Mouse (Mus musculus): ENCODE measurements around the gene Mrtfb. TPM values are rescaled to one million over a fixed set of nuclear protein-coding genes. Genes with fewer than 3 reads are reported as not detected.

Mrtfb gene
- polyA plus RNA-seq, 1 experiment from 2014 or later: 12.3 TPM

- Histone ChIP-seq H3K9me3 (no peaks in the 10 kb centered on the region), H3K27ac (replicated peaks) (peak overlapping the region; percentile 83), H3K4me1 (replicated peaks) (peaks cover 38% of the 10 kb centered on the region), H3K4me3 (peak overlapping the region; percentile 32), H3K27me3 (no peaks in the 10 kb centered on the region), H3K36me3 (no peaks in the 10 kb centered on the region), H3K9ac (peak overlapping the region; percentile 5; the same call in 1 of the 2 replicates), H3K4me2 (peak overlapping the region; percentile 55)
- WGBS: 53% methylated on average over 9 of the region's 9 CpGs
- ATAC-seq (ENCODE audit: low FRiP score, low read depth): peak; percentile 35; the same call in 1 of the 2 replicates
These were observed 103.2 kb downstream of the Mrtfb start for GRCm38 (mm10) chr16:13359405-13359858.

DNA sequence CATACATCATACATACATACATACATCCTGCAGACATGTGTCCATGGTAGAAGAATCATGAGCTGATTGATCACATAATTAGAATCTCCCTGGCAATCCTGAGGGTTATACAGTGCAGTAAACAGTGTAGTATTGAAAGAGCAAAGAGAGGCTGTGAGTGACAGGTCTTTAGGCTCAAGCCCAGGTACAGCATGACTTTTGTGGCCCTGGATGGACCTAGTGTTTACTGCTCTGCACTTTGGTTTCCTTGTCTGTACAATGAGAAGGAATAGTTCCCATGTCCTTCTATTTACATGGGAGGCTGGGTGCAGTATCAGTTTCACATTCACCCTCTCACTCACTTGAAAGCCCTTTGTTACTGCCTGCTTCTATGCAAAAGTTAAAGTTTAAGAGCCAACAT lies 103.9 kb downstream of the Mrtfb start:
- H3K36me3 ChIP-seq: no peaks in the 10 kb centered on the region
- 0 out of 2 replicates have a peak overlapping the region, but pooled peaks have one; percentile 22 for H3K9ac ChIP-seq
- no peak overlapping the region for H3K27ac ChIP-seq (replicated peaks)
- no peaks in the 10 kb centered on the region for H3K9me3 ChIP-seq
- no peaks in the 10 kb centered on the region for H3K27me3 ChIP-seq
- no peak for ATAC-seq (ENCODE audit: low FRiP score, low read depth)
- no peak overlapping the region for H3K4me3 ChIP-seq
- H3K4me1 ChIP-seq (replicated peaks): peaks cover 38% of the 10 kb centered on the region
- H3K4me2 ChIP-seq: peak overlapping the region; percentile 55

- ATAC-seq (ENCODE audit: low FRiP score, low read depth): no peak
- no peak overlapping the region for H3K4me2 ChIP-seq
- no peaks in the 10 kb centered on the region for H3K36me3 ChIP-seq
- no peak overlapping the region for H3K9ac ChIP-seq
- no peaks in the 10 kb centered on the region for H3K27me3 ChIP-seq
- WGBS: 93% methylated on average over 5 of the region's 5 CpGs
- no peaks in the 10 kb centered on the region for H3K9me3 ChIP-seq
- H3K4me1 ChIP-seq (replicated peaks): peaks cover 38% of the 10 kb centered on the region
- no peak overlapping the region for H3K27ac ChIP-seq (replicated peaks)
- H3K4me3 ChIP-seq: no peak overlapping the region
These were observed 104.6 kb downstream of the Mrtfb start for GRCm38 (mm10) chr16:13360835-13361234.

GRCm38 (mm10) chr16:13363141-13363540 lies 106.9 kb downstream of the Mrtfb start:
- ATAC-seq (ENCODE audit: low FRiP score, low read depth): no peak
- peaks cover 39% of the 10 kb centered on the region for H3K4me1 ChIP-seq (replicated peaks)
- H3K9me3 ChIP-seq: no peaks in the 10 kb centered on the region
- no peak overlapping the region for H3K9ac ChIP-seq
- H3K4me2 ChIP-seq: no peak overlapping the region
- H3K27ac ChIP-seq (replicated peaks): no peak overlapping the region
- 72% methylated on average over 5 of the region's 5 CpGs for WGBS
- H3K27me3 ChIP-seq: no peaks in the 10 kb centered on the region
- no peak overlapping the region for H3K4me3 ChIP-seq
- no peaks in the 10 kb centered on the region for H3K36me3 ChIP-seq

GRCm38 (mm10) chr16:13364145-13364544 lies 107.9 kb downstream of the Mrtfb start:
- H3K9ac ChIP-seq: no peak overlapping the region
- peaks cover 29% of the 10 kb centered on the region for H3K4me1 ChIP-seq (replicated peaks)
- 70% methylated on average over 3 of the region's 3 CpGs for WGBS
- no peaks in the 10 kb centered on the region for H3K9me3 ChIP-seq
- H3K4me2 ChIP-seq: no peak overlapping the region
- no peaks in the 10 kb centered on the region for H3K27me3 ChIP-seq
- no peak for ATAC-seq (ENCODE audit: low FRiP score, low read depth)
- H3K36me3 ChIP-seq: no peaks in the 10 kb centered on the region
- H3K27ac ChIP-seq (replicated peaks): no peak overlapping the region
- no peak overlapping the region for H3K4me3 ChIP-seq

- Histone ChIP-seq H3K4me2 (no peak overlapping the region), H3K9ac (no peak overlapping the region), H3K4me1 (replicated peaks) (peaks cover 17% of the 10 kb centered on the region), H3K36me3 (no peaks in the 10 kb centered on the region), H3K9me3 (no peaks in the 10 kb centered on the region), H3K27me3 (no peaks in the 10 kb centered on the region), H3K4me3 (no peak overlapping the region), H3K27ac (replicated peaks) (peak overlapping the region; percentile 44)
- no peak for ATAC-seq (ENCODE audit: low FRiP score, low read depth)
- WGBS: 61% methylated on average over 1 of the region's 1 CpGs
These were observed 110.0 kb downstream of the Mrtfb start for GRCm38 (mm10) chr16:13366256-13366655.

- H3K27ac ChIP-seq (replicated peaks): peak overlapping the region; percentile 44
- H3K4me1 ChIP-seq (replicated peaks): peaks cover 22% of the 10 kb centered on the region
- peak; percentile 75 for ATAC-seq (ENCODE audit: low FRiP score, low read depth)
- no peak overlapping the region for H3K4me2 ChIP-seq
- H3K36me3 ChIP-seq: no peaks in the 10 kb centered on the region
- WGBS: 13% methylated on average over 4 of the region's 4 CpGs
- no peak overlapping the region for H3K9ac ChIP-seq
- H3K9me3 ChIP-seq: no peaks in the 10 kb centered on the region
- H3K27me3 ChIP-seq: no peaks in the 10 kb centered on the region
- H3K4me3 ChIP-seq: no peak overlapping the region
These were observed 110.7 kb downstream of the Mrtfb start for GRCm38 (mm10) chr16:13366802-13367465.

GRCm38 (mm10) chr16:13367466-13367856 lies 111.2 kb downstream of the Mrtfb start:
- ATAC-seq (ENCODE audit: low FRiP score, low read depth): no peak
- Histone ChIP-seq H3K4me2 (no peak overlapping the region), H3K9ac (no peak overlapping the region), H3K9me3 (no peaks in the 10 kb centered on the region), H3K4me1 (replicated peaks) (peaks cover 24% of the 10 kb centered on the region), H3K27ac (replicated peaks) (peak overlapping the region; percentile 44), H3K36me3 (no peaks in the 10 kb centered on the region), H3K27me3 (no peaks in the 10 kb centered on the region), H3K4me3 (no peak overlapping the region)
- 58% methylated on average over 2 of the region's 2 CpGs for WGBS

DNA sequence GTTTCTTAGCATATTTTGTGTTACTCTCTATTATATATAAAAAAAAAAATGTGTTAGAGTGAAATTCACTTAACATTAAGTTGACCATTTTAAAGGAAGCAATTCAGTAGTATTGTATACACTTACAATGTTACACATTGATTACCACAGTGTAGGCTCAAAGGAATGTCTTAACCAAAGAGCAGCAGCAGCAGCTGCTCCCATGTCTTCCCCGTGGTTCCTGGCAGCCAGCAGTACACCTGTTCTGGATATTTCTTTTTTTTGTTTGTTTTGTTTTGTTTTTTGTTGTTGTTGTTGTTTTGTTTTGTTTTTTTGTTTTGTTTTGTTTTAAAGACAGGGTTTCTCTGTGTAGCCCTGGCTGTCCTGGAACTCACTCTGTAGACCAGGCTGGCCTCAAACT lies 112.4 kb downstream of the Mrtfb start:
- no peak overlapping the region for H3K9ac ChIP-seq
- H3K4me2 ChIP-seq: no peak overlapping the region
- H3K27me3 ChIP-seq: no peaks in the 10 kb centered on the region
- ATAC-seq (ENCODE audit: low FRiP score, low read depth): no peak
- H3K9me3 ChIP-seq: no peaks in the 10 kb centered on the region
- H3K27ac ChIP-seq (replicated peaks): no peak overlapping the region
- H3K4me1 ChIP-seq (replicated peaks): peaks cover 24% of the 10 kb centered on the region
- no peak overlapping the region for H3K4me3 ChIP-seq
- 73% methylated on average over 1 of the region's 1 CpGs for WGBS
- no peaks in the 10 kb centered on the region for H3K36me3 ChIP-seq

- peak; percentile 67; the same call in 1 of the 2 replicates for ATAC-seq (ENCODE audit: low FRiP score, low read depth)
- H3K4me3 ChIP-seq: no peak overlapping the region
- peak overlapping the region; percentile 63; the same call in 1 of the 2 replicates for H3K27ac ChIP-seq (replicated peaks)
- no peaks in the 10 kb centered on the region for H3K9me3 ChIP-seq
- H3K36me3 ChIP-seq: no peaks in the 10 kb centered on the region
- no peak overlapping the region for H3K9ac ChIP-seq
- peak overlapping the region; percentile 26; the same call in 1 of the 2 replicates for H3K4me2 ChIP-seq
- no peaks in the 10 kb centered on the region for H3K27me3 ChIP-seq
- 25% methylated on average over 11 of the region's 11 CpGs for WGBS
- H3K4me1 ChIP-seq (replicated peaks): peaks cover 14% of the 10 kb centered on the region
These were observed 115.5 kb downstream of the Mrtfb start for GRCm38 (mm10) chr16:13371740-13372287.

GRCm38 (mm10) chr16:13372899-13373533 lies 116.7 kb downstream of the Mrtfb start:
- WGBS: 88% methylated on average over 8 of the region's 8 CpGs
- no peaks in the 10 kb centered on the region for H3K36me3 ChIP-seq
- no peak overlapping the region for H3K27ac ChIP-seq (replicated peaks)
- no peak overlapping the region for H3K4me3 ChIP-seq
- H3K4me2 ChIP-seq: no peak overlapping the region
- H3K27me3 ChIP-seq: no peaks in the 10 kb centered on the region
- no peak for ATAC-seq (ENCODE audit: low FRiP score, low read depth)
- H3K4me1 ChIP-seq (replicated peaks): peaks cover 7% of the 10 kb centered on the region
- no peak overlapping the region for H3K9ac ChIP-seq
- H3K9me3 ChIP-seq: no peaks in the 10 kb centered on the region

DNA sequence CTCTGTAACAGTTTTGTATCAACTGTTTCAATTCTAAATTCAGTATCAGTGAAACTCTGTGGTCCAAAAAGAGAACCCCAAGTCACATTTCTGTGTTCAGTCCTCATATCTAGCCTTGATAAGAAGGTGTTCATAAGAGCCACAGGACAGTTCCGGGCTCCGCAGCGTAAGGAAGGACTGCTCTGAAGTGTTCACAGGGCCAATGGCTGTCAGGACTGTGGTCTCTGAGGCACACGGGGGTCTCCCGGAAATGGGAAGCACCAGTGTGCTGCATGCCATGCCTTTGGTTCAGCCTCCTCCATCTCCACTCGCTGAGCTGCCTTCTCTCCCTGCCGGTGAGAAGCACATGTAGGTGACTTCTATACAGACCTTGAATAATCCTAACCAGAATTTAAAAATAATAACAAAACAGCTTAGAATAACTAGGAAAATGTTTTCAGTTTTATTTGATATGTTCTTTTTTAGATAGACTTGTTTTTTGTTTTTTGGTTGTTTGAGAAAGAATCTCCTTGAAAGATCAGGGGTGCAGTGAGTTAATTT lies 120.7 kb downstream of the Mrtfb start:
- ATAC-seq (ENCODE audit: low FRiP score, low read depth): no peak
- WGBS: 86% methylated on average over 7 of the region's 7 CpGs

More for the DNA sequence above, 120.7 kb downstream of the Mrtfb start:
- Histone ChIP-seq H3K4me3 (no peak overlapping the region), H3K9ac (no peak overlapping the region), H3K4me1 (replicated peaks) (peaks cover 1% of the 10 kb centered on the region), H3K27ac (replicated peaks) (no peak overlapping the region), H3K9me3 (no peaks in the 10 kb centered on the region), H3K4me2 (no peak overlapping the region), H3K27me3 (no peaks in the 10 kb centered on the region), H3K36me3 (0 out of 2 replicates have a peak, but pooled peaks cover under 1% of the 10 kb centered on the region)
